Mouse (Mus musculus): ENCODE measurements at regions not wholly inside any gene's neighbourhood (a gene's known extent, or its start where the extent isn't known, plus 50 kb on each side); places are given as distances from the start of the nearest gene placed in this dataset.

GRCm38 (mm10) chr12:94015946-94016345, 1676.1 kb upstream of the Flrt2 start:
- H3K4me1 ChIP-seq = no peaks in the 10 kb centered on the region
- ATAC-seq (ENCODE audit: insufficient number of reproducible peaks, low FRiP score, low TSS enrichment, low read depth) = no peak

GRCm38 (mm10) chr12:94031364-94031763, 1660.7 kb upstream of the Flrt2 start:
- no peaks in the 10 kb centered on the region for H3K27me3 ChIP-seq
- H3K9me3 ChIP-seq (replicated peaks) = no peaks in the 10 kb centered on the region
- WGBS = 52% methylated on average over 4 of the region's 4 CpGs
- ATAC-seq (ENCODE audit: insufficient number of reproducible peaks, low FRiP score, low TSS enrichment, low read depth) = no peak
- H3K4me2 ChIP-seq (replicated peaks) = no peak overlapping the region
- H3K27ac ChIP-seq (replicated peaks) = no peak overlapping the region
- no peaks in the 10 kb centered on the region for H3K4me1 ChIP-seq
- no peak overlapping the region for H3K9ac ChIP-seq
- no peaks in the 10 kb centered on the region for H3K36me3 ChIP-seq
- no peak overlapping the region for H3K4me3 ChIP-seq (replicated peaks)

More at GRCm38 (mm10) chr12:94015946-94016345, 1676.1 kb upstream of the Flrt2 start:
- no peaks in the 10 kb centered on the region for H3K9me3 ChIP-seq (replicated peaks)
- H3K9ac ChIP-seq = no peak overlapping the region
- no peak overlapping the region for H3K4me2 ChIP-seq (replicated peaks)
- no peaks in the 10 kb centered on the region for H3K27me3 ChIP-seq
- H3K27ac ChIP-seq (replicated peaks) = no peak overlapping the region
- H3K36me3 ChIP-seq = no peaks in the 10 kb centered on the region
- no peak overlapping the region for H3K4me3 ChIP-seq (replicated peaks)

GRCm38 (mm10) chr12:94047972-94048371, 1644.1 kb upstream of the Flrt2 start:
- H3K9me3 ChIP-seq (replicated peaks) = no peaks in the 10 kb centered on the region
- H3K27ac ChIP-seq (replicated peaks) = no peak overlapping the region
- H3K4me2 ChIP-seq (replicated peaks) = no peak overlapping the region
- H3K27me3 ChIP-seq = no peaks in the 10 kb centered on the region
- H3K9ac ChIP-seq = no peak overlapping the region
- no peaks in the 10 kb centered on the region for H3K4me1 ChIP-seq
- no peak for ATAC-seq (ENCODE audit: insufficient number of reproducible peaks, low FRiP score, low TSS enrichment, low read depth)
- no peak overlapping the region for H3K4me3 ChIP-seq (replicated peaks)
- no peaks in the 10 kb centered on the region for H3K36me3 ChIP-seq
- 74% methylated on average over 2 of the region's 2 CpGs for WGBS

GRCm38 (mm10) chr12:94057767-94058166, 1634.3 kb upstream of the Flrt2 start:
- Histone ChIP-seq H3K4me2 (replicated peaks) (no peak overlapping the region), H3K9ac (no peak overlapping the region), H3K9me3 (replicated peaks) (no peaks in the 10 kb centered on the region), H3K4me1 (no peaks in the 10 kb centered on the region), H3K27me3 (no peaks in the 10 kb centered on the region), H3K27ac (replicated peaks) (no peak overlapping the region), H3K4me3 (replicated peaks) (no peak overlapping the region), H3K36me3 (no peaks in the 10 kb centered on the region)
- WGBS = 74% methylated on average over 2 of the region's 2 CpGs
- ATAC-seq (ENCODE audit: insufficient number of reproducible peaks, low FRiP score, low TSS enrichment, low read depth) = no peak

GRCm38 (mm10) chr12:94059641-94060040, 1632.4 kb upstream of the Flrt2 start:
- Histone ChIP-seq H3K27ac (replicated peaks) (no peak overlapping the region), H3K27me3 (no peaks in the 10 kb centered on the region), H3K9ac (no peak overlapping the region), H3K4me3 (replicated peaks) (no peak overlapping the region), H3K4me1 (no peaks in the 10 kb centered on the region), H3K9me3 (replicated peaks) (no peaks in the 10 kb centered on the region), H3K36me3 (no peaks in the 10 kb centered on the region), H3K4me2 (replicated peaks) (no peak overlapping the region)
- WGBS = 88% methylated on average over 6 of the region's 6 CpGs
- no peak for ATAC-seq (ENCODE audit: insufficient number of reproducible peaks, low FRiP score, low TSS enrichment, low read depth)

- H3K9me3 ChIP-seq (replicated peaks) = no peaks in the 10 kb centered on the region
- H3K9ac ChIP-seq = no peak overlapping the region
- 73% methylated on average over 2 of the region's 2 CpGs for WGBS
- no peaks in the 10 kb centered on the region for H3K27me3 ChIP-seq
- H3K36me3 ChIP-seq = no peaks in the 10 kb centered on the region
- no peak overlapping the region for H3K27ac ChIP-seq (replicated peaks)
- ATAC-seq (ENCODE audit: insufficient number of reproducible peaks, low FRiP score, low TSS enrichment, low read depth) = no peak
- no peak overlapping the region for H3K4me3 ChIP-seq (replicated peaks)
- H3K4me2 ChIP-seq (replicated peaks) = no peak overlapping the region
- no peaks in the 10 kb centered on the region for H3K4me1 ChIP-seq
These were observed 1631.7 kb upstream of the Flrt2 start for GRCm38 (mm10) chr12:94060336-94060735.

- Histone ChIP-seq H3K36me3 (no peaks in the 10 kb centered on the region), H3K27ac (replicated peaks) (no peak overlapping the region), H3K4me1 (no peaks in the 10 kb centered on the region), H3K9ac (no peak overlapping the region), H3K4me3 (replicated peaks) (no peak overlapping the region), H3K4me2 (replicated peaks) (no peak overlapping the region), H3K27me3 (no peaks in the 10 kb centered on the region), H3K9me3 (replicated peaks) (no peaks in the 10 kb centered on the region)
- 45% methylated on average over 9 of the region's 9 CpGs for WGBS
- ATAC-seq (ENCODE audit: insufficient number of reproducible peaks, low FRiP score, low TSS enrichment, low read depth) = no peak
These were observed 1625.4 kb upstream of the Flrt2 start for GRCm38 (mm10) chr12:94066444-94067152.

- H3K27me3 ChIP-seq = no peaks in the 10 kb centered on the region
- no peak overlapping the region for H3K9ac ChIP-seq
- ATAC-seq (ENCODE audit: insufficient number of reproducible peaks, low FRiP score, low TSS enrichment, low read depth) = no peak
- no peak overlapping the region for H3K4me3 ChIP-seq (replicated peaks)
- no peaks in the 10 kb centered on the region for H3K36me3 ChIP-seq
- no peak overlapping the region for H3K4me2 ChIP-seq (replicated peaks)
- H3K4me1 ChIP-seq = no peaks in the 10 kb centered on the region
- H3K9me3 ChIP-seq (replicated peaks) = no peaks in the 10 kb centered on the region
- 53% methylated on average over 2 of the region's 2 CpGs for WGBS
- H3K27ac ChIP-seq (replicated peaks) = no peak overlapping the region
These were observed 1621.0 kb upstream of the Flrt2 start for GRCm38 (mm10) chr12:94070940-94071505.

- no peaks in the 10 kb centered on the region for H3K36me3 ChIP-seq
- no peaks in the 10 kb centered on the region for H3K27me3 ChIP-seq
- H3K4me1 ChIP-seq = no peaks in the 10 kb centered on the region
- no peak overlapping the region for H3K27ac ChIP-seq (replicated peaks)
- H3K4me2 ChIP-seq (replicated peaks) = no peak overlapping the region
- no peak overlapping the region for H3K9ac ChIP-seq
- no peak overlapping the region for H3K4me3 ChIP-seq (replicated peaks)
- 35% methylated on average over 1 of the region's 1 CpGs for WGBS
- ATAC-seq (ENCODE audit: insufficient number of reproducible peaks, low FRiP score, low TSS enrichment, low read depth) = no peak
- no peaks in the 10 kb centered on the region for H3K9me3 ChIP-seq (replicated peaks)
These were observed 1586.4 kb upstream of the Flrt2 start for GRCm38 (mm10) chr12:94105582-94106162.

- 68% methylated on average over 5 of the region's 5 CpGs for WGBS
- no peak overlapping the region for H3K9ac ChIP-seq
- H3K36me3 ChIP-seq = no peaks in the 10 kb centered on the region
- no peak overlapping the region for H3K27ac ChIP-seq (replicated peaks)
- no peaks in the 10 kb centered on the region for H3K27me3 ChIP-seq
- ATAC-seq (ENCODE audit: insufficient number of reproducible peaks, low FRiP score, low TSS enrichment, low read depth) = no peak
- H3K4me3 ChIP-seq (replicated peaks) = no peak overlapping the region
- H3K9me3 ChIP-seq (replicated peaks) = no peaks in the 10 kb centered on the region
- no peaks in the 10 kb centered on the region for H3K4me1 ChIP-seq
- no peak overlapping the region for H3K4me2 ChIP-seq (replicated peaks)
These were observed 1541.9 kb upstream of the Flrt2 start for GRCm38 (mm10) chr12:94150143-94150542.

GRCm38 (mm10) chr12:94155110-94155858, 1536.7 kb upstream of the Flrt2 start:
- no peak for ATAC-seq (ENCODE audit: insufficient number of reproducible peaks, low FRiP score, low TSS enrichment, low read depth)
- H3K27ac ChIP-seq (replicated peaks) = no peak overlapping the region
- no peaks in the 10 kb centered on the region for H3K36me3 ChIP-seq
- H3K9ac ChIP-seq = no peak overlapping the region
- no peak overlapping the region for H3K4me3 ChIP-seq (replicated peaks)
- H3K9me3 ChIP-seq (replicated peaks) = no peaks in the 10 kb centered on the region
- WGBS = 70% methylated on average over 12 of the region's 12 CpGs
- no peaks in the 10 kb centered on the region for H3K4me1 ChIP-seq
- no peaks in the 10 kb centered on the region for H3K27me3 ChIP-seq
- H3K4me2 ChIP-seq (replicated peaks) = no peak overlapping the region
